Mouse (Mus musculus) MEL (cell line): Measurements from ENCODE around the gene Dclk3. TPM values are rescaled to one million over a fixed set of nuclear protein-coding genes. Genes with fewer than 3 reads are reported as not detected.

Experiments
- DNase-seq: peaks from one replicate; pipeline ENCODE4 v3.0.0; 2011; ENCODE audit warnings: low read depth, low spot score
- H3K27ac ChIP-seq: 2 replicates; pipeline ENCODE4 v1.5.1; 2012; ENCODE audit warnings: low read depth, mild to moderate bottlenecking, control low read depth, low read length, moderate library complexity; ENCODE audit not compliant: control insufficient read depth
- H3K27me3 ChIP-seq, 2 experiments: fragments of 150-350 bp in 1 of 2; sonication (generic) in 1 of 2; 2 replicates each; pipeline ENCODE4 v1.6.1; 2012; ENCODE audit warnings: low read length in 2 of 2, mild to moderate bottlenecking in 2 of 2, improper control_type of control experiment in 1 of 2, moderate library complexity in 1 of 2; ENCODE audit not compliant: insufficient read depth in 2 of 2, control insufficient read depth in 1 of 2
- H3K36me3 ChIP-seq, 2 experiments: 2 replicates each; pipeline ENCODE4 v1.6.1; 2012 to 2014; ENCODE audit warnings: low read length in 2 of 2, improper control_type of control experiment in 1 of 2, inconsistent platforms in 1 of 2, mild to moderate bottlenecking in 1 of 2; ENCODE audit not compliant: insufficient read depth in 2 of 2, control insufficient read depth in 1 of 2
- H3K4me1 ChIP-seq, 2 experiments: fragments of 150-350 bp in 1 of 2; sonication (generic) in 1 of 2; 2 replicates each; pipeline ENCODE4 v1.6.1; 2012; ENCODE audit warnings: low read length in 2 of 2, improper control_type of control experiment in 1 of 2, mild to moderate bottlenecking in 1 of 2; ENCODE audit not compliant: insufficient read depth in 2 of 2, control insufficient read depth in 1 of 2
- H3K4me3 ChIP-seq, 2 experiments: fragments of 150-350 bp in 1 of 2; sonication (generic) in 1 of 2; 2 replicates each; pipeline ENCODE4 v1.5.1; 2012; ENCODE audit warnings: low read depth in 2 of 2, low read length in 2 of 2, mild to moderate bottlenecking in 2 of 2, moderate library complexity in 2 of 2, control low read depth in 1 of 2, improper control_type of control experiment in 1 of 2; ENCODE audit not compliant: control insufficient read depth in 1 of 2, insufficient read depth in 1 of 2
- H3K79me2 ChIP-seq: 2 replicates; pipeline ENCODE4 v1.6.1; 2012; ENCODE audit warnings: mild to moderate bottlenecking, low read length, moderate library complexity; ENCODE audit not compliant: control insufficient read depth, poor library complexity, insufficient read depth
- H3K9ac ChIP-seq: 2 replicates; pipeline ENCODE4 v1.6.1; 2012; ENCODE audit warnings: low read depth, mild to moderate bottlenecking, control low read depth, low read length, moderate library complexity; ENCODE audit not compliant: control insufficient read depth, poor library complexity, severe bottlenecking
- H3K9me3 ChIP-seq: fragments of 150-350 bp; sonication (generic); replicated peaks from 2 replicates; pipeline ENCODE4 v1.6.1; 2012; ENCODE audit warnings: mild to moderate bottlenecking, low read length, improper control_type of control experiment, moderate library complexity; ENCODE audit not compliant: insufficient read depth
- CHD1 ChIP-seq: IDR thresholded peaks from 2 replicates; pipeline ENCODE4 v1.6.1; 2012; ENCODE audit warnings: low read depth, mild to moderate bottlenecking, inconsistent platforms, low read length, improper control_type of control experiment
- CHD2 ChIP-seq: IDR thresholded peaks from 2 replicates; pipeline ENCODE4 v1.6.1; 2011; ENCODE audit warnings: low read length, improper control_type of control experiment
- CTCF ChIP-seq, 3 experiments: IDR thresholded peaks in 2 of 3; conservative IDR thresholded peaks in 1 of 3; 2 replicates each; pipeline ENCODE4 v1.5.1; 2011 to 2012; ENCODE audit warnings: low read length in 3 of 3, low read depth in 2 of 3, mild to moderate bottlenecking in 2 of 3, improper control_type of control experiment in 1 of 3, inconsistent platforms in 1 of 3, mixed read lengths in 1 of 3, moderate library complexity in 1 of 3; ENCODE audit not compliant: control insufficient read depth in 1 of 3, insufficient read depth in 1 of 3, poor library complexity in 1 of 3, severe bottlenecking in 1 of 3
- ELF1 ChIP-seq: IDR thresholded peaks from 2 replicates; pipeline ENCODE4 v1.6.1; 2014; ENCODE audit warnings: low read depth, mild to moderate bottlenecking, inconsistent platforms, low read length, improper control_type of control experiment, moderate library complexity
- GABPA ChIP-seq: IDR thresholded peaks from 2 replicates; pipeline ENCODE4 v1.6.1; 2012; ENCODE audit warnings: low read depth, mild to moderate bottlenecking, inconsistent platforms, low read length, improper control_type of control experiment, moderate library complexity
- JUND ChIP-seq: IDR thresholded peaks from 2 replicates; pipeline ENCODE4 v1.6.1; 2011; ENCODE audit warnings: low read depth, mild to moderate bottlenecking, improper control_type of control experiment, low read length
- MEF2A ChIP-seq: IDR thresholded peaks from 2 replicates; pipeline ENCODE4 v1.6.1; 2014; ENCODE audit warnings: low read depth, mild to moderate bottlenecking, inconsistent platforms, low read length, improper control_type of control experiment; ENCODE audit not compliant: poor library complexity, insufficient replicate concordance, severe bottlenecking; ENCODE audit errors: extremely low read depth
- MYB ChIP-seq: IDR thresholded peaks from 2 replicates; pipeline ENCODE4 v1.6.1; 2011; ENCODE audit warnings: mild to moderate bottlenecking, low read depth, low read length, improper control_type of control experiment
- NRF1 ChIP-seq: IDR thresholded peaks from 2 replicates; pipeline ENCODE4 v1.6.1; 2014; ENCODE audit warnings: low read depth, mild to moderate bottlenecking, inconsistent platforms, low read length, improper control_type of control experiment, moderate library complexity; ENCODE audit not compliant: poor library complexity, insufficient read depth, severe bottlenecking
- POLR2A ChIP-seq, 2 experiments: IDR thresholded peaks; 2 replicates each; pipeline ENCODE4 v1.6.1; 2011 to 2012; ENCODE audit warnings: low read length in 2 of 2, mild to moderate bottlenecking in 2 of 2, control low read depth in 1 of 2, improper control_type of control experiment in 1 of 2, low read depth in 1 of 2, moderate library complexity in 1 of 2; ENCODE audit not compliant: control insufficient read depth in 1 of 2, insufficient read depth in 1 of 2, poor library complexity in 1 of 2
- POLR2AphosphoS2 ChIP-seq: IDR thresholded peaks from 2 replicates; pipeline ENCODE4 v1.6.1; 2011; ENCODE audit warnings: low read length, improper control_type of control experiment
- TAL1 ChIP-seq: IDR thresholded peaks from 2 replicates; pipeline ENCODE4 v1.6.1; 2012; ENCODE audit warnings: mild to moderate bottlenecking, inconsistent platforms, low read length, moderate library complexity, mixed read lengths
- TBP ChIP-seq: IDR thresholded peaks from 2 replicates; pipeline ENCODE4 v1.8.0; 2011; ENCODE audit warnings: low read depth, low read length, improper control_type of control experiment
- UBTF ChIP-seq: IDR thresholded peaks from 2 replicates; pipeline ENCODE4 v1.6.1; 2012; ENCODE audit warnings: low read depth, mild to moderate bottlenecking, inconsistent platforms, low read length, improper control_type of control experiment, moderate library complexity, borderline replicate concordance; ENCODE audit not compliant: insufficient read depth
- USF1 ChIP-seq: IDR thresholded peaks from 2 replicates; pipeline ENCODE4 v1.6.1; 2014; ENCODE audit warnings: low read depth, mild to moderate bottlenecking, inconsistent platforms, low read length, improper control_type of control experiment, moderate library complexity
- USF2 ChIP-seq, 2 experiments: IDR thresholded peaks; 2 replicates each; pipeline ENCODE4 v1.6.1; 2011 to 2012; ENCODE audit warnings: improper control_type of control experiment in 2 of 2, low read length in 2 of 2, borderline replicate concordance in 1 of 2, inconsistent platforms in 1 of 2, low read depth in 1 of 2, mild to moderate bottlenecking in 1 of 2; ENCODE audit not compliant: insufficient read depth in 1 of 2
- ZC3H11A ChIP-seq: IDR thresholded peaks from 2 replicates; pipeline ENCODE4 v1.6.1; 2012; ENCODE audit warnings: low read depth, mild to moderate bottlenecking, inconsistent platforms, low read length, improper control_type of control experiment
- ZKSCAN1 ChIP-seq: IDR thresholded peaks from 2 replicates; pipeline ENCODE4 v1.6.1; 2012; ENCODE audit warnings: low read depth, mild to moderate bottlenecking, inconsistent platforms, low read length, improper control_type of control experiment, moderate library complexity
- ZMIZ1 ChIP-seq: IDR thresholded peaks from 2 replicates; pipeline ENCODE4 v1.6.1; 2012; ENCODE audit warnings: low read depth, mild to moderate bottlenecking, inconsistent platforms, low read length, improper control_type of control experiment, moderate library complexity
- polyA plus RNA-seq, 2 experiments: library from polyadenylated mRNA; stranded (reverse) in 1 of 2; unstranded in 1 of 2; fragments of >175 nt in 1 of 2; fragments of >200 nt in 1 of 2; gene quantifications; 2 replicates each; pipeline versions ENCODE4 v1.2.1 to v1.2.4; 2012; ENCODE audit warnings: low replicate concordance in 2 of 2, low read depth in 1 of 2; ENCODE audit not compliant: insufficient read length in 2 of 2, insufficient read depth in 1 of 2, missing spikeins in 1 of 2
- total RNA-seq: library from RNA; depleted of rRNA; stranded (reverse); fragments of 300-350 nt; gene quantifications from 2 replicates; pipeline ENCODE4 v1.2.3, GENCODE M21; 2012

Dclk3 gene
- total and polyA plus RNA-seq, 3 experiments: not detected

DNA sequence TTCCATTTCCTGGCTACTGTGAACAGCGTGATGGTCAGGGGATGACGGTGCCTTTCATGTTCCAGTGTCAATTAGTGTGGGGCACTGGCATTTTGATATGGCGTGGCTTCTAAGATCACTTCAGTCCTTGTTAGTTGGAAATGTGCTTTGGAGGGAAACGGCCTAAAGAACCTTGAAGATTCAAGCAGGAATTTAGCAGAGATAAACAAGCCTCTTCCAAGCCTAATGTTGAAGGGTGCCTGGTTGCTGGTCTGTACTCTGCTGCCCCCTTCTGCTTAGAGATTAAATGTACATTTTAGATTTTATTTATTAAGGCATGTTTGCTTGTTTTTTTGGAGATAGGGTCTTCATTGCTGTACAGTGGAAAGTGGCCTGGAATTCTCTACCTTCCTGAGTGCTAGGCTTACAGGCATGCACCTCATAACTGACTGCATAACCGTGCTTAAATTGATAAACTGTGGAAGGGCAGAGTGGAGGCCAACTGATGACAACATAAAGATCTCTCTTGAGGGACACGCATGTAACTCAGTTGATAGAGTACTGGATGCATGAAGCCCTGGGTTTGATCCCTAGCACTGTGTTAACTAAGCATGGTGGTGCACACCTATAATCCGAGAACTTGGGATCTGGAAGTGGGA is 40.1 kb downstream of the Dclk3 start:
- H3K4me3 ChIP-seq: no peak overlapping the region
- no peak for DNase-seq
- H3K9ac ChIP-seq: no peak overlapping the region
- H3K36me3 ChIP-seq: no peaks in the 10 kb centered on the region
- no peak for TF ChIP-seq USF1
- TF ChIP-seq GABPA: no peak
- TF ChIP-seq POLR2A (IDR thresholded peaks at IDR 0.05; ENCODE audit: control insufficient read depth in 1 of 2, insufficient read depth in 1 of 2, low read depth in 1 of 2, low read length in 2 of 2, poor library complexity in 1 of 2): no peak
- no peak overlapping the region for H3K27ac ChIP-seq
- no peaks in the 10 kb centered on the region for H3K4me1 ChIP-seq
- H3K9me3 ChIP-seq: no peaks in the 10 kb centered on the region
- no peaks in the 10 kb centered on the region for H3K27me3 ChIP-seq
- no peaks in the 10 kb centered on the region for H3K79me2 ChIP-seq

DNA sequence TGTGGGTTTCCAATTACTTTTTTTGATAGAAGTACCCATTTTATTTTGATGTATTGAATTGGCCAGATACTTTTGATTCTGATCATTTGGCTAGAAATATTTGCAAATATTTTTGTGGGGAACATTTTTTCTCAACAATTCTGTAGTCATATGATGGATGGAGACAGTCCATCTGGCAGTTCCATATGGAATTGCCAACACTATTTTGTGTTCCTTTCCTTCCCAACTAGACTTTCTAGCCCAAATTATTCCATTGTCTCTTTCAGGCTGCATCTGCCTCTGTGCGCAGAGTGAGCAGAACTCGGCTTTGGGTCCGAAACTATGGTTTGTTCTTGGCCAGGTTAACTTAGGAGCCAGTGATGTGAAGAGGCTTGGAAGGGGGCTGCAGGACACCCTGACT is 42.1 kb downstream of the Dclk3 start:
- no peak overlapping the region for H3K27ac ChIP-seq
- no peaks in the 10 kb centered on the region for H3K9me3 ChIP-seq
- DNase-seq: no peak
- H3K4me1 ChIP-seq: no peaks in the 10 kb centered on the region
- H3K4me3 ChIP-seq: no peak overlapping the region
- H3K79me2 ChIP-seq: no peaks in the 10 kb centered on the region
- TF ChIP-seq JUND: no peak
- TF ChIP-seq CTCF (IDR thresholded peaks at IDR 0.05 in 2 of 3, conservative IDR thresholded peaks at IDR 0.05 in 1 of 3; ENCODE audit: control insufficient read depth in 1 of 3, insufficient read depth in 1 of 3, low read depth in 2 of 3, low read length in 3 of 3, poor library complexity in 1 of 3, severe bottlenecking in 1 of 3): no peak
- no peak for TF ChIP-seq ELF1
- no peak for TF ChIP-seq ZMIZ1
- TF ChIP-seq UBTF: no peak
- no peaks in the 10 kb centered on the region for H3K27me3 ChIP-seq
- no peaks in the 10 kb centered on the region for H3K36me3 ChIP-seq
- no peak overlapping the region for H3K9ac ChIP-seq

DNA sequence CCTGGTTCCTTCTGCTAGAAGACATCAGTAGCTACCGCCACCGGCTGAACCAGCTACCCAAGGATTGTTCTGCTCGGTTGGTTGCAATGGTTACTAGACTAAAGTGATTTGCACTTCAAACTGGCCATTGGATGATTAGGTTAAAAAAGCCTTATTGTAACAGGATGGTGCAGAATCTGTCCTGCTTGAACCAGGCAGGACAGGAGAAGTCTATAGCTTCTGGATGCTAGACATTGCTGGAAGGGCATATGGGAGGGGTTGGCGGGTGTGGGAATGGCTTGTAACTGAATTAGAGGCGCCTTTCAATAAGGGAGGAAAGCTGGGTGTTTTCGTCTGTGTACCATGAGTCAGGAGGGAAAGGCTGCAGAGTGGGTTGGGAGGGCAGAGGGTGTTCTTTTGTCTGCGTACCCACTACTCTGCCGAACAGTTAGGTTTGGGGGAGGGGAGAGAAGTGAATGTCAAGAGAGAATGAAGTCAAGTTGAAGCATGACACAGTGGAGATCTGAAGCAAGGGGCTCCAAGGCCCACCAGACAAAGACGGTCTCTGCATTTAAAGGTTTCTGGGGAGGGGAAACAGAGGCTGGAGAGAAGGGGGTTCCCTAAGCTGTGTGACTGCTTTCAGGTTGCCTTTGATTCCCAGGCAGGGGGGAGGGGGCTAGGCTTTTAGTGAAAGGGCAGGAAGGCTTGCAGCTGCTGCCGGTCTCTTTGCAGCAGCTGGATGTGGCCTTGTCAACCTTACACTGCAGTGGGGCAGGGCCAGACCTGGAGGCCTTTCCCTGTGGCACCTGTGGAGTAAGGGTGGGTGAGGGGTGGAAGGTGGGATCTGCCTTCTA is 48.0 kb downstream of the Dclk3 start:
- no peak overlapping the region for H3K4me3 ChIP-seq
- no peaks in the 10 kb centered on the region for H3K36me3 ChIP-seq
- H3K27me3 ChIP-seq: no peaks in the 10 kb centered on the region
- no peaks in the 10 kb centered on the region for H3K9me3 ChIP-seq
- H3K79me2 ChIP-seq: no peaks in the 10 kb centered on the region
- DNase-seq: no peak
- H3K4me1 ChIP-seq: no peaks in the 10 kb centered on the region
- no peak overlapping the region for H3K27ac ChIP-seq
- H3K9ac ChIP-seq: no peak overlapping the region
- no peak for TF ChIP-seq POLR2AphosphoS2
- TF ChIP-seq USF2 (IDR thresholded peaks at IDR 0.05; ENCODE audit: borderline replicate concordance in 1 of 2, insufficient read depth in 1 of 2, low read depth in 1 of 2, low read length in 2 of 2): no peak
- no peak for TF ChIP-seq CHD1
- no peak for TF ChIP-seq ELF1
- no peak for TF ChIP-seq POLR2A (IDR thresholded peaks at IDR 0.05; ENCODE audit: control insufficient read depth in 1 of 2, insufficient read depth in 1 of 2, low read depth in 1 of 2, low read length in 2 of 2, poor library complexity in 1 of 2)
- no peak for TF ChIP-seq MYB
- no peak for TF ChIP-seq MEF2A
- TF ChIP-seq CHD2: no peak
- no peak for TF ChIP-seq TBP
- TF ChIP-seq ZKSCAN1: no peak
- no peak for TF ChIP-seq NRF1
- TF ChIP-seq TAL1: no peak
- TF ChIP-seq ZC3H11A: no peak
- TF ChIP-seq, all 39 proteins: peak for 0
